Mouse (Mus musculus) hindbrain, postnatal 0 days (tissue): Measurements from ENCODE around the gene Rangrf. TPM values are rescaled to one million over a fixed set of nuclear protein-coding genes. Genes with fewer than 3 reads are reported as not detected.

Experiments used
- ATAC-seq: fragments of 200-750 bp; cut with Nextera tagmentation; 2 replicates; pipeline ENCODE4 v1.8.0; 2017; ENCODE audit warnings: mild to moderate bottlenecking, moderate TSS enrichment, moderate library complexity
- DNase-seq: peaks from one replicate; pipeline ENCODE4 v3.0.0-alpha.2; 2015; ENCODE audit warnings: low spot score
- H3K27ac ChIP-seq: fragments of 300-500 bp; sonication (generic); 2 replicates; pipeline ENCODE4 v1.5.1; 2014; ENCODE audit warnings: mild to moderate bottlenecking
- H3K27me3 ChIP-seq: fragments of 300-500 bp; sonication (generic); 2 replicates; pipeline ENCODE4 v1.6.1; 2014; ENCODE audit warnings: low read length, mixed read lengths; ENCODE audit not compliant: insufficient read depth
- H3K36me3 ChIP-seq: fragments of 300-500 bp; sonication (generic); 2 replicates; pipeline ENCODE4 v1.6.1; 2014; ENCODE audit warnings: low read length, mixed read lengths; ENCODE audit not compliant: insufficient read depth
- H3K4me1 ChIP-seq: fragments of 300-500 bp; sonication (generic); 2 replicates; pipeline ENCODE4 v1.6.1; 2014; ENCODE audit warnings: antibody characterized with exemption, low read length, mixed read lengths; ENCODE audit not compliant: insufficient read depth
- H3K4me2 ChIP-seq: fragments of 300-500 bp; sonication (generic); 2 replicates; pipeline ENCODE4 v1.6.1; 2014; ENCODE audit warnings: low read depth, mild to moderate bottlenecking, low read length, moderate library complexity, mixed read lengths
- H3K4me3 ChIP-seq: fragments of 300-500 bp; sonication (generic); 2 replicates; pipeline ENCODE4 v1.5.1; 2014; ENCODE audit warnings: low read length
- H3K9ac ChIP-seq: fragments of 300-500 bp; sonication (generic); replicated peaks from 2 replicates; pipeline ENCODE4 v1.6.1; 2014; ENCODE audit warnings: mild to moderate bottlenecking, low read length, moderate library complexity, mixed read lengths
- H3K9me3 ChIP-seq: fragments of 300-500 bp; sonication (generic); 2 replicates; pipeline ENCODE4 v1.6.1; 2016; ENCODE audit warnings: low read length, mixed read lengths
- CTCF ChIP-seq: IDR thresholded peaks from 2 replicates; pipeline ENCODE4 v1.5.1; 2016; ENCODE audit warnings: antibody characterized with exemption, control low read depth, low read depth
- WGBS: fragments of 180-500 bp; shearing (Covaris S2); extraction: QIAGEN DNeasy Blood & Tissue Kit; methylation state at CpG from one replicate; pipeline ENCODE4 v1.1.7; 2014; 5-methylcytosine and 5-hydroxymethylcytosine counted together
- polyA plus RNA-seq: library from polyadenylated mRNA; unstranded; fragments of >200 nt; fragmentation: Nextera tagmentation; extraction: Ambion mirVana; gene quantifications from 2 replicates; pipeline ENCODE4 v1.2.1, GENCODE M21; 2015
- total RNA-seq: library from RNA; depleted of rRNA; stranded (reverse); fragments of >200 nt; gene quantifications from 2 replicates; pipeline ENCODE4 v1.2.3, GENCODE M21; 2014

Gene Rangrf
- total and polyA plus RNA-seq, 2 experiments from 2014 or later, result 31.2 to 51.6 TPM

DNA sequence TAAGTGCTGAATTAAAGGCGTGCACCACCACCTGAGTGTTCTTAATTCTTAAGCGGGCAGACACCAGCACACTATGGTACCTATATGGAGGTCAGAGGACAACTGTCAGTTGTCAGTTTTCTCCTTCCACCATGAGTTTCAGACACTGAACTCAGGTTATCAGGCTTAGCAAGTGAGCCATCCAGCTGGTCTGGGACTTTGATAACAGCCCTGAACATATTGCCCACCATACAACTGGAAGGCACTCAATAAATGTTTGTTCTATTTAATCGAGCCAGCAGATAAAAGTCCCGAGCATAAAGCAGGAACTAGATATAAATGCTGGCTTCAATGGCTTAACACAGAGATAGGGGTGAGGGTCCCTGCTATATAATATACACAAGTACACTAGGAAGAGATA, 22.1 kb upstream of the Rangrf start:
- WGBS, result 95% methylated on average over 4 of the region's 4 CpGs
- H3K27me3 ChIP-seq, result no peaks in the 10 kb centered on the region

GRCm38 (mm10) chr11:68994377-68994776, 19.4 kb upstream of the Rangrf start:
- Histone ChIP-seq H3K4me2 (no peak overlapping the region), H3K27me3 (no peaks in the 10 kb centered on the region), H3K9ac (no peak overlapping the region), H3K9me3 (no peaks in the 10 kb centered on the region), H3K27ac (no peak overlapping the region), H3K4me1 (no peaks in the 10 kb centered on the region), H3K36me3 (peaks cover 63% of the 10 kb centered on the region), H3K4me3 (no peak overlapping the region)
- WGBS, result 95% methylated on average over 3 of the region's 3 CpGs
- DNase-seq (no peak), ATAC-seq (no peak)
- peak; percentile 42; the same call in 1 of the 2 replicates for TF ChIP-seq CTCF

More for the DNA sequence above, 22.1 kb upstream of the Rangrf start:
- no peak for TF ChIP-seq CTCF
- H3K27ac ChIP-seq, result no peak overlapping the region
- H3K4me1 ChIP-seq, result no peaks in the 10 kb centered on the region
- H3K36me3 ChIP-seq, result peaks cover 68% of the 10 kb centered on the region
- H3K4me3 ChIP-seq, result no peak overlapping the region
- ATAC-seq (no peak), DNase-seq (no peak)
- no peaks in the 10 kb centered on the region for H3K9me3 ChIP-seq
- no peak overlapping the region for H3K9ac ChIP-seq
- no peak overlapping the region for H3K4me2 ChIP-seq

DNA sequence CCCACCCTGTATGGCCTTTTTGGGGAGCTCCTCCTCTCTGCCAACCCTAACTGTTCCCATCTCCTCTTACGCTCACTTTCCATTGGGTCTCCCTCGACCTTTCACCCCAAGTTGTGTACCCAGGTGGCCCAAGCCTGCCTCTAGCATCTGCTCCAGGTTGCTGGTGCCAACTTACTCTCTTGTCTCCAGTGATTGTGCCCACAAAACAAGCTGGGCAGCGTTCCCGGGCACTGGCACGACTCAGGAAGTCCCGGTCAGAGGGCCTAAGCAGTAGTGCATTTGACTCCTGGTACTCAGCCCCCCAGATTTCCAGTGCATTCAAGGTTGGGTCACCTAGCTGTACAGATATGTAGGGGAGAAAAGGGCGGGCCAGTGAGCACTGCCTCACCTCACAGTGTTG, 18.1 kb upstream of the Rangrf start:
- 81% methylated on average over 7 of the region's 7 CpGs for WGBS
- H3K27me3 ChIP-seq, result no peaks in the 10 kb centered on the region
- no peak overlapping the region for H3K4me3 ChIP-seq
- ATAC-seq (peak; percentile 15; the same call in 1 of the 2 replicates), DNase-seq (peak; percentile 16)
- H3K9ac ChIP-seq, result no peak overlapping the region
- TF ChIP-seq CTCF, result no peak
- no peak overlapping the region for H3K4me2 ChIP-seq
- H3K4me1 ChIP-seq, result no peaks in the 10 kb centered on the region
- H3K9me3 ChIP-seq, result no peaks in the 10 kb centered on the region
- no peak overlapping the region for H3K27ac ChIP-seq
- peaks cover 58% of the 10 kb centered on the region for H3K36me3 ChIP-seq

DNA sequence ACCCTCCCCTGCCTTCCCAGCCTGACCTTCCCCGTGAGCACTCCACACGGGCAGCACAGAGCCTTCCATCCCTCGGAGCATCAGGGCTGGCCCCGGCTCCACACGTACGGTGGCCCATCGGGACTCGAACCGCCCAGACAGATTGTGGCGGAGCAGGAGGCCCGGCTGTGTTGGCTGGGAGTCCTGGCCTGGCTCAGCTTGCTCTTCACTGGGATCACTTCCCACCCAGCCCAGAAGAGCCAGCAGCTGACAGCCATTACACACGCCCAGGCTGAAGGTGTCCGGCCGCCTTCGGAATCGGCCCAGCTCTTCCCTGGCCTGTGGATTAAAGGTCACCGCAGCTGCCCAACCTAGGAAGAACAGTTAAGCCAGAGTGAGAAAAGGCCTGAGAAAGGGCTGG, 13.4 kb upstream of the Rangrf start:
- Histone ChIP-seq H3K9ac (no peak overlapping the region), H3K4me3 (no peak overlapping the region), H3K36me3 (peaks cover 39% of the 10 kb centered on the region), H3K4me1 (no peaks in the 10 kb centered on the region), H3K27me3 (no peaks in the 10 kb centered on the region), H3K27ac (0 out of 2 replicates have a peak overlapping the region, but pooled peaks have one; percentile 48), H3K4me2 (no peak overlapping the region), H3K9me3 (no peaks in the 10 kb centered on the region)
- DNase-seq (no peak), ATAC-seq (no peak)
- WGBS, result 88% methylated on average over 17 of the region's 17 CpGs
- no peak for TF ChIP-seq CTCF

DNA sequence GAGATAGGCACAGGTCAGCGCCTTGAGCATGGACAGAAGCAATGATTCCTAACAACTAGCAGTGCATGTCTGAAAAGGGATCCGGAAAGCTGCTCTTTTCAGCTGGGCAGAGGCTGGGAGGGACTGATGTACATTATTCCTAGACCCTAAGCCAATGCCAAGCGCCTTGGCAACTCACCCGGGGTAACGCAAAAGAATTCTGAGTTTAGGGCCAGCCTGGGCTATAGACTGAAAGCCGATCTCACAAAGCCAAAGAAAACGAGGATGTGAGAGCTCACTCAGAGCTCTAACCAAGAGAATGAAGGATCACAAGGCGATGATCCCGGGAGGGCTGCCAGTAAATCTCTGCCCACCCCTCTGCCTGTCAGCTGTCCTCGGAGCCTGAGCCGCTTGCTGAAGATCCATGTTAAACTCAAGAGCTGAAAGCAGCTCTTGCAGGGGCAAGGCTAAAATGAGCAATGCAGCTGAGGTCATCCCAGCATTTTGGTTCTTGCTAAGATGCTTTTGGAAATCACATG, 12.4 kb upstream of the Rangrf start:
- H3K27ac ChIP-seq, result peak overlapping the region; percentile 48; the same call in 1 of the 2 replicates
- no peaks in the 10 kb centered on the region for H3K27me3 ChIP-seq
- H3K4me2 ChIP-seq, result no peak overlapping the region
- H3K4me1 ChIP-seq, result no peaks in the 10 kb centered on the region
- peak; percentile 78 for ATAC-seq
- H3K9ac ChIP-seq, result no peak overlapping the region
- no peak for TF ChIP-seq CTCF
- no peaks in the 10 kb centered on the region for H3K9me3 ChIP-seq
- DNase-seq, result peak; percentile 65
- WGBS, result 69% methylated on average over 11 of the region's 11 CpGs
- H3K36me3 ChIP-seq, result peaks cover 37% of the 10 kb centered on the region
- no peak overlapping the region for H3K4me3 ChIP-seq

GRCm38 (mm10) chr11:68982639-68983369, 7.8 kb upstream of the Rangrf start:
- no peak overlapping the region for H3K9ac ChIP-seq
- 33% methylated on average over 4 of the region's 4 CpGs for WGBS
- peak; percentile 76 for ATAC-seq

GRCm38 (mm10) chr11:68980919-68981318, 5.9 kb upstream of the Rangrf start:
- H3K9ac ChIP-seq, result no peak overlapping the region
- no peak overlapping the region for H3K27ac ChIP-seq
- H3K9me3 ChIP-seq, result no peaks in the 10 kb centered on the region
- H3K36me3 ChIP-seq, result no peaks in the 10 kb centered on the region
- H3K4me2 ChIP-seq, result no peak overlapping the region
- 68% methylated on average over 3 of the region's 3 CpGs for WGBS
- no peak for TF ChIP-seq CTCF
- no peak for DNase-seq
- no peaks in the 10 kb centered on the region for H3K27me3 ChIP-seq
- H3K4me3 ChIP-seq, result no peak overlapping the region
- no peak for ATAC-seq
- no peaks in the 10 kb centered on the region for H3K4me1 ChIP-seq

More at GRCm38 (mm10) chr11:68982639-68983369, 7.8 kb upstream of the Rangrf start:
- H3K4me3 ChIP-seq, result no peak overlapping the region
- H3K9me3 ChIP-seq, result no peaks in the 10 kb centered on the region
- H3K4me2 ChIP-seq, result no peak overlapping the region
- DNase-seq, result peak; percentile 86
- peak; percentile 92 for TF ChIP-seq CTCF
- H3K27ac ChIP-seq, result no peak overlapping the region
- no peaks in the 10 kb centered on the region for H3K4me1 ChIP-seq
- H3K36me3 ChIP-seq, result peaks cover 6% of the 10 kb centered on the region; the same call in 1 of the 2 replicates
- H3K27me3 ChIP-seq, result no peaks in the 10 kb centered on the region
